Mouse (Mus musculus): ENCODE data around the gene Rbm24. TPM values are rescaled to one million over a fixed set of nuclear protein-coding genes. Genes with fewer than 3 reads are reported as not detected.

The Rbm24 gene
- polyA plus RNA-seq, 1 experiment from 2014 or later = 2.2 TPM

GRCm38 (mm10) chr13:46419648-46420047 lies 1.4 kb downstream of the Rbm24 start:
- H3K27me3 ChIP-seq (ENCODE audit: insufficient read depth, low read length) = no peaks in the 10 kb centered on the region
- no peak for TF ChIP-seq CTCF (IDR thresholded peaks at IDR 0.05; ENCODE audit: low read depth)
- WGBS = 23% methylated on average over 7 of the region's 7 CpGs
- H3K9me3 ChIP-seq (ENCODE audit: low read depth, low read length) = no peaks in the 10 kb centered on the region
- no peaks in the 10 kb centered on the region for H3K4me1 ChIP-seq (ENCODE audit: insufficient read depth)
- H3K4me2 ChIP-seq = peak overlapping the region; percentile 93
- ATAC-seq (ENCODE audit: insufficient read depth) = no peak
- peak overlapping the region; percentile 16; the same call in 1 of the 2 replicates for H3K27ac ChIP-seq (ENCODE audit: low read depth)
- H3K36me3 ChIP-seq (ENCODE audit: insufficient read depth) = no peaks in the 10 kb centered on the region
- H3K4me3 ChIP-seq (ENCODE audit: low read depth, low read length) = peak overlapping the region; percentile 59
- DNase-seq = peak; percentile 31
- peak overlapping the region; percentile 27 for H3K9ac ChIP-seq

- ATAC-seq (ENCODE audit: insufficient read depth) = no peak
- peak overlapping the region; percentile 27; the same call in 1 of the 2 replicates for H3K9ac ChIP-seq
- DNase-seq = peak; percentile 20
- no peaks in the 10 kb centered on the region for H3K36me3 ChIP-seq (ENCODE audit: insufficient read depth)
- no peaks in the 10 kb centered on the region for H3K27me3 ChIP-seq (ENCODE audit: insufficient read depth, low read length)
- H3K27ac ChIP-seq (ENCODE audit: low read depth) = peak overlapping the region; percentile 16; the same call in 1 of the 2 replicates
- no peaks in the 10 kb centered on the region for H3K9me3 ChIP-seq (ENCODE audit: low read depth, low read length)
- peak overlapping the region; percentile 59 for H3K4me3 ChIP-seq (ENCODE audit: low read depth, low read length)
- TF ChIP-seq CTCF (IDR thresholded peaks at IDR 0.05; ENCODE audit: low read depth) = no peak
- H3K4me2 ChIP-seq = peak overlapping the region; percentile 93
- 13% methylated on average over 3 of the region's 3 CpGs for WGBS
- H3K4me1 ChIP-seq (ENCODE audit: insufficient read depth) = no peaks in the 10 kb centered on the region
Measured at GRCm38 (mm10) chr13:46420095-46420494, 1.9 kb downstream of the Rbm24 start.

GRCm38 (mm10) chr13:46423805-46424204 lies 5.6 kb downstream of the Rbm24 start:
- H3K27me3 ChIP-seq (ENCODE audit: insufficient read depth, low read length) = no peaks in the 10 kb centered on the region
- 84% methylated on average over 7 of the region's 7 CpGs for WGBS
- TF ChIP-seq CTCF (IDR thresholded peaks at IDR 0.05; ENCODE audit: low read depth) = no peak
- H3K9ac ChIP-seq = no peak overlapping the region
- H3K4me1 ChIP-seq (ENCODE audit: insufficient read depth) = no peaks in the 10 kb centered on the region
- H3K4me2 ChIP-seq = no peak overlapping the region
- no peak overlapping the region for H3K27ac ChIP-seq (ENCODE audit: low read depth)
- ATAC-seq (ENCODE audit: insufficient read depth) (no peak), DNase-seq (no peak)
- no peaks in the 10 kb centered on the region for H3K9me3 ChIP-seq (ENCODE audit: low read depth, low read length)
- no peaks in the 10 kb centered on the region for H3K36me3 ChIP-seq (ENCODE audit: insufficient read depth)
- no peak overlapping the region for H3K4me3 ChIP-seq (ENCODE audit: low read depth, low read length)

- no peak overlapping the region for H3K4me2 ChIP-seq
Measured at GRCm38 (mm10) chr13:46424376-46424775, 6.1 kb downstream of the Rbm24 start.

GRCm38 (mm10) chr13:46426651-46427269 lies 8.5 kb downstream of the Rbm24 start:
- no peak for DNase-seq
- H3K27ac ChIP-seq (ENCODE audit: low read depth) = no peak overlapping the region; the same call in 1 of the 2 replicates

More at GRCm38 (mm10) chr13:46424376-46424775, 6.1 kb downstream of the Rbm24 start:
- no peak for TF ChIP-seq CTCF (IDR thresholded peaks at IDR 0.05; ENCODE audit: low read depth)
- H3K9ac ChIP-seq = no peak overlapping the region
- H3K9me3 ChIP-seq (ENCODE audit: low read depth, low read length) = no peaks in the 10 kb centered on the region
- no peak for DNase-seq
- H3K36me3 ChIP-seq (ENCODE audit: insufficient read depth) = no peaks in the 10 kb centered on the region
- WGBS = 70% methylated on average over 8 of the region's 8 CpGs
- no peak overlapping the region for H3K27ac ChIP-seq (ENCODE audit: low read depth)
- H3K4me1 ChIP-seq (ENCODE audit: insufficient read depth) = no peaks in the 10 kb centered on the region
- no peaks in the 10 kb centered on the region for H3K27me3 ChIP-seq (ENCODE audit: insufficient read depth, low read length)
- H3K4me3 ChIP-seq (ENCODE audit: low read depth, low read length) = no peak overlapping the region
- ATAC-seq (ENCODE audit: insufficient read depth) = no peak

GRCm38 (mm10) chr13:46428964-46429363 lies 10.7 kb downstream of the Rbm24 start:
- peak; percentile 37 for DNase-seq

More at GRCm38 (mm10) chr13:46426651-46427269, 8.5 kb downstream of the Rbm24 start:
- Histone ChIP-seq H3K36me3 (ENCODE audit: insufficient read depth) (no peaks in the 10 kb centered on the region), H3K9me3 (ENCODE audit: low read depth, low read length) (no peaks in the 10 kb centered on the region), H3K4me1 (ENCODE audit: insufficient read depth) (no peaks in the 10 kb centered on the region), H3K27me3 (ENCODE audit: insufficient read depth, low read length) (no peaks in the 10 kb centered on the region), H3K9ac (no peak overlapping the region), H3K4me3 (ENCODE audit: low read depth, low read length) (no peak overlapping the region), H3K4me2 (no peak overlapping the region)
- 68% methylated on average over 6 of the region's 6 CpGs for WGBS
- TF ChIP-seq CTCF (IDR thresholded peaks at IDR 0.05; ENCODE audit: low read depth) = no peak
- ATAC-seq (ENCODE audit: insufficient read depth) = no peak

GRCm38 (mm10) chr13:46429866-46430265 lies 11.6 kb downstream of the Rbm24 start:
- 84% methylated on average over 11 of the region's 11 CpGs for WGBS
- ATAC-seq (ENCODE audit: insufficient read depth) (no peak), DNase-seq (no peak)
- no peaks in the 10 kb centered on the region for H3K36me3 ChIP-seq (ENCODE audit: insufficient read depth)
- H3K4me1 ChIP-seq (ENCODE audit: insufficient read depth) = no peaks in the 10 kb centered on the region
- no peaks in the 10 kb centered on the region for H3K27me3 ChIP-seq (ENCODE audit: insufficient read depth, low read length)
- H3K4me3 ChIP-seq (ENCODE audit: low read depth, low read length) = no peak overlapping the region
- no peaks in the 10 kb centered on the region for H3K9me3 ChIP-seq (ENCODE audit: low read depth, low read length)
- H3K27ac ChIP-seq (ENCODE audit: low read depth) = no peak overlapping the region
- no peak overlapping the region for H3K4me2 ChIP-seq
- H3K9ac ChIP-seq = no peak overlapping the region
- no peak for TF ChIP-seq CTCF (IDR thresholded peaks at IDR 0.05; ENCODE audit: low read depth)

More at GRCm38 (mm10) chr13:46428964-46429363, 10.7 kb downstream of the Rbm24 start:
- ATAC-seq (ENCODE audit: insufficient read depth) = no peak; the same call in 1 of the 2 replicates
- H3K27ac ChIP-seq (ENCODE audit: low read depth) = no peak overlapping the region
- no peak overlapping the region for H3K9ac ChIP-seq
- no peaks in the 10 kb centered on the region for H3K4me1 ChIP-seq (ENCODE audit: insufficient read depth)
- H3K9me3 ChIP-seq (ENCODE audit: low read depth, low read length) = no peaks in the 10 kb centered on the region
- no peak for TF ChIP-seq CTCF (IDR thresholded peaks at IDR 0.05; ENCODE audit: low read depth)
- H3K4me2 ChIP-seq = peak overlapping the region; percentile 33; the same call in 1 of the 2 replicates
- H3K27me3 ChIP-seq (ENCODE audit: insufficient read depth, low read length) = no peaks in the 10 kb centered on the region
- no peaks in the 10 kb centered on the region for H3K36me3 ChIP-seq (ENCODE audit: insufficient read depth)
- whole genome bisulfite sequencing = 51% methylated on average over 22 of the region's 22 CpGs
- H3K4me3 ChIP-seq (ENCODE audit: low read depth, low read length) = no peak overlapping the region
